Mouse (Mus musculus): ENCODE measurements around the gene Pdzd4. TPM values are rescaled to one million over a fixed set of nuclear protein-coding genes. Genes with fewer than 3 reads are reported as not detected.

The Pdzd4 gene
- 91.6 and 95.9 TPM in 2 replicates for polyA plus RNA-seq (2012; rRNA removed)

GRCm38 (mm10) chrX:73824185-73825151, at the start of gene Pdzd4:
TSS of gene Pdzd4 (minus strand) at chrX:73824969.

GRCm38 (mm10) chrX:73786364-73787224, 38.2 kb downstream of the Pdzd4 start, which contains the start of the genes Idh3g and Ssr4:
TSS of gene Idh3g (minus strand) at chrX:73786897.
TSS of gene Ssr4 (plus strand) at chrX:73787028.

GRCm38 (mm10) chrX:73774168-73774760, 50.5 kb downstream of the Pdzd4 start, which contains the start of gene Srpk3:
TSS of gene Srpk3 (plus strand) at chrX:73774405.

GRCm38 (mm10) chrX:73756334-73757140, 68.2 kb downstream of the Pdzd4 start, which contains the start of gene Plxnb3:
TSS of gene Plxnb3 (plus strand) at chrX:73757090.

Other genes starting within 250 kb of the Pdzd4 start
- 0.79 and 2.1 TPM in 2 replicates for gene Dusp9, start 185.6 kb downstream of the Pdzd4 start, polyA plus RNA-seq (2012; rRNA removed)
- 128 and 130 TPM in 2 replicates for gene Pnck, start 164.9 kb downstream of the Pdzd4 start, polyA plus RNA-seq (2012; rRNA removed)
- 63.2 and 64.5 TPM in 2 replicates for gene Slc6a8, start 151.8 kb downstream of the Pdzd4 start, polyA plus RNA-seq (2012; rRNA removed)
- gene Bcap31, start 108.8 kb downstream of the Pdzd4 start, polyA plus RNA-seq (2012; rRNA removed), result 51.7 and 61.3 TPM in 2 replicates
- 15.6 and 16.2 TPM in 2 replicates for gene Abcd1, start 108.4 kb downstream of the Pdzd4 start, polyA plus RNA-seq (2012; rRNA removed)
- 0.60 and 1.2 TPM in 2 replicates for gene Plxnb3, start 67.9 kb downstream of the Pdzd4 start, polyA plus RNA-seq (2012; rRNA removed)
- 0.36 and 8.6 TPM in 2 replicates for gene Srpk3, start 50.6 kb downstream of the Pdzd4 start, polyA plus RNA-seq (2012; rRNA removed)
- 426 and 432 TPM in 2 replicates for gene Idh3g, start 38.1 kb downstream of the Pdzd4 start, polyA plus RNA-seq (2012; rRNA removed)
- 163 and 179 TPM in 2 replicates for gene Ssr4, start 37.9 kb downstream of the Pdzd4 start, polyA plus RNA-seq (2012; rRNA removed)
- gene Avpr2, start 67.1 kb upstream of the Pdzd4 start, polyA plus RNA-seq (2012; rRNA removed), result not detected in 2 replicates
- gene L1cam, start 71.1 kb upstream of the Pdzd4 start, polyA plus RNA-seq (2012; rRNA removed), result 172 and 174 TPM in 2 replicates
- 7.8 and 7.9 TPM in 2 replicates for gene Arhgap4, start 96.9 kb upstream of the Pdzd4 start, polyA plus RNA-seq (2012; rRNA removed)
- gene Naa10, start 97.0 kb upstream of the Pdzd4 start, polyA plus RNA-seq (2012; rRNA removed), result 108 TPM in 2 replicates
- 11.5 and 16.1 TPM in 2 replicates for gene Renbp, start 105.9 kb upstream of the Pdzd4 start, polyA plus RNA-seq (2012; rRNA removed)
- gene Hcfc1, start 141.4 kb upstream of the Pdzd4 start, polyA plus RNA-seq (2012; rRNA removed), result 71.4 and 72.6 TPM in 2 replicates
- 72.9 and 74.2 TPM in 2 replicates for gene Irak1, start 198.9 kb upstream of the Pdzd4 start, polyA plus RNA-seq (2012; rRNA removed)

Data from central nervous system, embryonic 14 days (tissue).